Mouse (Mus musculus) kidney, adult 2 months (tissue): ENCODE measurements around the gene 1700012P22Rik.

ENCODE experiments used
- CTCF ChIP-seq: fragments of 200-500 bp; conservative IDR thresholded peaks from 2 replicates; pipeline ENCODE4 v1.5.1; 2011; ENCODE audit warnings: low read depth, mild to moderate bottlenecking, control low read depth, low read length, moderate library complexity, mixed read lengths; ENCODE audit not compliant: insufficient read depth, insufficient read length
- POLR2A ChIP-seq: fragments of 200-500 bp; IDR thresholded peaks from one replicate; pipeline ENCODE4 v1.6.1; 2011; ENCODE audit warnings: low read depth, low read length, control low read depth

- TF ChIP-seq CTCF (no peak), POLR2A (no peak)
Observed at GRCm38 (mm10) chr4:144468091-144468490, 29.5 kb upstream of the 1700012P22Rik start.
